In genomic region chr10:94167051-94167750, GRCm38 (mm10) we compare ENCODE assay signal across 31 mouse cellular contexts. TPM values are rescaled to one million over a fixed set of nuclear protein-coding genes. Genes with fewer than 3 reads are reported as not detected.
A peak's percentile ranks its signal among the peaks of the same experiment; 100 is the strongest.
DNase-seq lines count a peak whose midpoint lies in the region; ATAC-seq lines count a peak whose summit lies in the region.
"Had no signal": no experiment of that assay in that cellular context is flagged by ENCODE, and none has a peak within 500 bp of the region (broad histone marks: within the 10 kb centered on the region; RNA-seq: fewer than 3 reads in every experiment).

No protein-coding gene starts in this region.

- H3K27me3 ChIP-seq in neural tube, embryonic 15.5 days (replicated peaks) = no peaks in the 10 kb centered on the region
- H3K27me3 ChIP-seq: embryonic facial prominence, embryonic 12.5 days; forebrain, embryonic 15.5 days; heart, embryonic 13.5 days; limb, embryonic 12.5 days; liver, embryonic 15.5 days had no signal

- no peak overlapping the region for H3K9ac ChIP-seq in neural tube, embryonic 15.5 days (replicated peaks)
- H3K9ac ChIP-seq: embryonic facial prominence, embryonic 12.5 days; forebrain, embryonic 15.5 days; heart, embryonic 13.5 days; limb, embryonic 12.5 days; liver, embryonic 15.5 days; lung, embryonic 14.5 days had no signal

- intact Hi-C loops in heart, postnatal 10 days (cut with DNase I) = no loop called here
- intact Hi-C loops in left cerebral cortex, postnatal 4 days (cut with DNase I) = no loop called here
- intact Hi-C loops in left cerebral cortex, postnatal 25 days (cut with DNase I) = no loop called here

- no peak for ATAC-seq in neural tube, embryonic 15.5 days (ENCODE audit: low FRiP score)
- ATAC-seq: CD4-positive, CD25-positive, alpha-beta regulatory T cell, adult 4 months; forebrain, embryonic 15.5 days; intestine, postnatal 0 days; midbrain, embryonic 16.5 days had no signal

- H3K9me3 ChIP-seq in neural tube, embryonic 15.5 days (replicated peaks) = no peaks in the 10 kb centered on the region
- H3K9me3 ChIP-seq: forebrain, embryonic 15.5 days; liver, embryonic 15.5 days had no signal

- H3K4me1 ChIP-seq in neural tube, embryonic 15.5 days = peaks cover 6% of the 10 kb centered on the region; the same call in 1 of the 2 replicates
- H3K4me1 ChIP-seq: embryonic facial prominence, embryonic 12.5 days; limb, embryonic 12.5 days; liver, embryonic 15.5 days had no signal

- H3K36me3 ChIP-seq in neural tube, embryonic 15.5 days = peaks cover 67% of the 10 kb centered on the region

- H3K4me2 ChIP-seq in neural tube, embryonic 15.5 days = no peak overlapping the region
- H3K4me2 ChIP-seq: embryonic facial prominence, embryonic 12.5 days; forebrain, embryonic 15.5 days; heart, embryonic 13.5 days; limb, embryonic 12.5 days; liver, embryonic 15.5 days; lung, embryonic 14.5 days had no signal

- DNase-seq in heart, adult 11 months = peak; percentile 52
- no peak for DNase-seq in heart, postnatal 10 days
- DNase-seq in left cerebral cortex, postnatal 4 days = peak; percentile 36
- no peak for DNase-seq in left cerebral cortex, postnatal 25 days (ENCODE audit: low spot score in 2 of 2)
- peak; percentile 14 for DNase-seq in testis, postnatal 10 days (ENCODE audit: low spot score)
- no peak for DNase-seq in testis, postnatal 14 days (ENCODE audit: low spot score)
- no peak for DNase-seq in urinary bladder, postnatal 36 days (ENCODE audit: low spot score in 2 of 2)
- DNase-seq: adrenal gland, postnatal 14 days; cerebellum, adult 18-20 months; cerebellum, postnatal 36 days; embryo, embryonic 11 days; gastrocnemius, adult 2 months; gastrocnemius, postnatal 36 days; heart, adult 2 months; kidney, adult 9 months; kidney, postnatal 10 days; lung, embryonic 14.5 days; lung, postnatal 14 days; spleen, adult 18-20 months; thymus, adult 2 months; thymus, postnatal 4 days had no signal

- WGBS in neural tube, embryonic 15.5 days = 32% methylated on average over 11 of the region's 11 CpGs

- no peak overlapping the region for H3K4me3 ChIP-seq in neural tube, embryonic 15.5 days (replicated peaks)
- H3K4me3 ChIP-seq: embryonic facial prominence, embryonic 12.5 days; forebrain, embryonic 15.5 days; gastrocnemius, adult 2 months; heart, adult 2 months; heart, embryonic 13.5 days; limb, embryonic 12.5 days; liver, embryonic 15.5 days; myocyte had no signal

- peak overlapping the region; percentile 41; the same call in 1 of the 2 replicates for H3K27ac ChIP-seq in neural tube, embryonic 15.5 days (replicated peaks)
- H3K27ac ChIP-seq: embryonic facial prominence, embryonic 12.5 days; forebrain, embryonic 15.5 days; gastrocnemius, adult 2 months; heart, adult 2 months; heart, embryonic 13.5 days; limb, embryonic 12.5 days; liver, embryonic 15.5 days had no signal

RNA-seq across cellular contexts. Expression of gene Nr2c1, which starts 19.4 kb away (rescaled TPM):
- total RNA-seq in heart, postnatal 10 days (2021) = 10 to 100 TPM; 10.3 to 10.4 TPM
- total RNA-seq in left cerebral cortex, postnatal 4 days (2021) = 1 to 10 TPM; 8.2 to 8.6 TPM
- total RNA-seq in left cerebral cortex, postnatal 25 days (2021) = 1 to 10 TPM; 7.8 to 8.3 TPM
- 6.6 and 8.4 TPM in 2 replicates for polyA plus RNA-seq in neural tube, embryonic 15.5 days (2015; fragmentation: Nextera tagmentation; extraction: Ambion mirVana)

RNA-seq across cellular contexts. Expression of gene Ndufa12, which starts 31.3 kb away (rescaled TPM):
- 100 to 1,000 TPM; 627 to 629 TPM for total RNA-seq in heart, postnatal 10 days (2021)
- 100 to 1,000 TPM; 178 to 195 TPM for total RNA-seq in left cerebral cortex, postnatal 4 days (2021)
- total RNA-seq in left cerebral cortex, postnatal 25 days (2021) = 100 to 1,000 TPM; 214 to 234 TPM
- polyA plus RNA-seq in neural tube, embryonic 15.5 days (2015; fragmentation: Nextera tagmentation; extraction: Ambion mirVana) = 358 and 402 TPM in 2 replicates

Comparison
In these comparisons a context has a peak if more than half of its experiments do, and no peak if none do; other contexts are left out.
1. DNase-seq: peak in heart, adult 11 months (single experiment), left cerebral cortex, postnatal 4 days (single experiment) and testis, postnatal 10 days (single experiment); none in heart, postnatal 10 days (0 of 2), left cerebral cortex, postnatal 25 days (0 of 2), testis, postnatal 14 days (single experiment) and urinary bladder, postnatal 36 days (0 of 2).